Comparison of ENCODE assay signal across 9 mouse cellular contexts in genomic region chr8:106761317-106761716, GRCm38 (mm10).
A peak's percentile ranks its signal among the peaks of the same experiment; 100 is the strongest.
DNase-seq lines count a peak whose midpoint lies in the region; ATAC-seq and TF ChIP-seq lines count a peak whose summit lies in the region.
"Had no signal": no experiment of that assay in that cellular context is flagged by ENCODE, and none has a peak within 500 bp of the region (broad histone marks: within the 10 kb centered on the region; RNA-seq: fewer than 3 reads in every experiment).

No protein-coding gene starts in this region.

- no peak overlapping the region for H3K4me2 ChIP-seq in forebrain, embryonic 11.5 days (ENCODE audit: low read depth, low read length, severe bottlenecking)
- H3K4me2 ChIP-seq: liver, embryonic 12.5 days had no signal

- WGBS in forebrain, embryonic 11.5 days = 41% methylated on average over 4 of the region's 4 CpGs
- 61% methylated on average over 4 of the region's 4 CpGs for WGBS in limb, embryonic 10.5 days
- 39% methylated on average over 4 of the region's 4 CpGs for whole genome bisulfite sequencing in olfactory bulb, adult 2 months

- DNase-seq in left cerebral cortex, adult 2 months (ENCODE audit: extremely low spot score in 1 of 2, low spot score in 2 of 2) = no peak
- no peak for DNase-seq in left cerebral cortex, adult 18-20 months (ENCODE audit: low spot score in 2 of 2)
- no peak for DNase-seq in forebrain, embryonic 11.5 days (ENCODE audit: low spot score)
- DNase-seq in limb, embryonic 10.5 days (ENCODE audit: low spot score) = no peak
- DNase-seq in cerebellum, postnatal 25 days = no peak
- DNase-seq in adrenal gland, postnatal 4 days (ENCODE audit: low spot score in 2 of 2) = no peak
- DNase-seq in heart, postnatal 25 days (ENCODE audit: low spot score) = no peak

- H3K9ac ChIP-seq in forebrain, embryonic 11.5 days (ENCODE audit: low read length) = 0 out of 2 replicates have a peak overlapping the region, but pooled peaks have one; percentile 20
- H3K9ac ChIP-seq: liver, embryonic 12.5 days had no signal

- no peak overlapping the region for H3K4me3 ChIP-seq in left cerebral cortex, adult 2 months
- no peak overlapping the region for H3K4me3 ChIP-seq in forebrain, embryonic 11.5 days (ENCODE audit: low read depth, low read length)
- no peak overlapping the region for H3K4me3 ChIP-seq in limb, embryonic 10.5 days
- H3K4me3 ChIP-seq in olfactory bulb, adult 2 months (ENCODE audit: insufficient read depth, low read depth, low read length) = no peak overlapping the region
- H3K4me3 ChIP-seq: liver, embryonic 12.5 days had no signal

- H3K27ac ChIP-seq in left cerebral cortex, adult 2 months = peak overlapping the region; percentile 59
- H3K27ac ChIP-seq in forebrain, embryonic 11.5 days (ENCODE audit: low read depth, low read length) = peak overlapping the region; percentile 68; the same call in 1 of the 2 replicates
- H3K27ac ChIP-seq in limb, embryonic 10.5 days = peak overlapping the region; percentile 25; the same call in 1 of the 2 replicates
- peak overlapping the region; percentile 4; the same call in 1 of the 2 replicates for H3K27ac ChIP-seq in olfactory bulb, adult 2 months (ENCODE audit: insufficient read depth, low read depth, low read length)
- H3K27ac ChIP-seq: liver, embryonic 12.5 days had no signal

- no peaks in the 10 kb centered on the region for H3K36me3 ChIP-seq in forebrain, embryonic 11.5 days (ENCODE audit: control insufficient read depth, insufficient read depth, low read length)
- H3K36me3 ChIP-seq in limb, embryonic 10.5 days = no peaks in the 10 kb centered on the region; the same call in 1 of the 2 replicates
- H3K36me3 ChIP-seq: liver, embryonic 12.5 days had no signal

- intact Hi-C loops in left cerebral cortex, adult 2 months (cut with DNase I) = no loop called here
- intact Hi-C loops in heart, postnatal 25 days (cut with DNase I) = no loop called here

- H3K9me3 ChIP-seq in forebrain, embryonic 11.5 days (ENCODE audit: control insufficient read depth, low read length) = no peaks in the 10 kb centered on the region
- no peaks in the 10 kb centered on the region for H3K9me3 ChIP-seq in limb, embryonic 10.5 days (replicated peaks)
- H3K9me3 ChIP-seq: liver, embryonic 12.5 days had no signal

- TF ChIP-seq POLR2A in olfactory bulb, adult 2 months (IDR thresholded peaks at IDR 0.05; ENCODE audit: insufficient read depth, low read depth, low read length) = no peak

- no peak for ATAC-seq in forebrain, embryonic 11.5 days (replicated peaks; ENCODE audit: low FRiP score)
- ATAC-seq: liver, embryonic 12.5 days had no signal

- no peak for TF ChIP-seq CTCF in left cerebral cortex, adult 2 months (IDR thresholded peaks at IDR 0.05)
- no peak for TF ChIP-seq CTCF in olfactory bulb, adult 2 months (IDR thresholded peaks at IDR 0.05; ENCODE audit: insufficient read depth, low read depth, low read length)

- H3K4me1 ChIP-seq in forebrain, embryonic 11.5 days (replicated peaks; ENCODE audit: control insufficient read depth, insufficient read depth, low read length) = no peaks in the 10 kb centered on the region
- peaks cover 23% of the 10 kb centered on the region for H3K4me1 ChIP-seq in limb, embryonic 10.5 days
- H3K4me1 ChIP-seq in olfactory bulb, adult 2 months (ENCODE audit: control insufficient read depth, insufficient read depth, low read length) = peaks cover 6% of the 10 kb centered on the region
- H3K4me1 ChIP-seq: liver, embryonic 12.5 days had no signal

- H3K27me3 ChIP-seq in forebrain, embryonic 11.5 days (ENCODE audit: control insufficient read depth, insufficient read depth, low read length) = no peaks in the 10 kb centered on the region
- H3K27me3 ChIP-seq in limb, embryonic 10.5 days (ENCODE audit: low read depth, poor library complexity, severe bottlenecking) = no peaks in the 10 kb centered on the region
- H3K27me3 ChIP-seq: liver, embryonic 12.5 days had no signal

Comparison
In these comparisons a context has a peak if more than half of its experiments do, and no peak if none do; other contexts are left out.
1. H3K27ac ChIP-seq: peak in every context shown above with its lines; median percentile 68 in forebrain, embryonic 11.5 days; 59 in left cerebral cortex, adult 2 months; 25 in limb, embryonic 10.5 days; 4 in olfactory bulb, adult 2 months.